Mouse (Mus musculus): Measurements from ENCODE around the gene Rbms2.
"Not testable (repeated sequence)": the region's sequence is repeated elsewhere in the genome, so short reads cannot be mapped to it uniquely, and the experiment has no call there.

The Rbms2 gene

DNA sequence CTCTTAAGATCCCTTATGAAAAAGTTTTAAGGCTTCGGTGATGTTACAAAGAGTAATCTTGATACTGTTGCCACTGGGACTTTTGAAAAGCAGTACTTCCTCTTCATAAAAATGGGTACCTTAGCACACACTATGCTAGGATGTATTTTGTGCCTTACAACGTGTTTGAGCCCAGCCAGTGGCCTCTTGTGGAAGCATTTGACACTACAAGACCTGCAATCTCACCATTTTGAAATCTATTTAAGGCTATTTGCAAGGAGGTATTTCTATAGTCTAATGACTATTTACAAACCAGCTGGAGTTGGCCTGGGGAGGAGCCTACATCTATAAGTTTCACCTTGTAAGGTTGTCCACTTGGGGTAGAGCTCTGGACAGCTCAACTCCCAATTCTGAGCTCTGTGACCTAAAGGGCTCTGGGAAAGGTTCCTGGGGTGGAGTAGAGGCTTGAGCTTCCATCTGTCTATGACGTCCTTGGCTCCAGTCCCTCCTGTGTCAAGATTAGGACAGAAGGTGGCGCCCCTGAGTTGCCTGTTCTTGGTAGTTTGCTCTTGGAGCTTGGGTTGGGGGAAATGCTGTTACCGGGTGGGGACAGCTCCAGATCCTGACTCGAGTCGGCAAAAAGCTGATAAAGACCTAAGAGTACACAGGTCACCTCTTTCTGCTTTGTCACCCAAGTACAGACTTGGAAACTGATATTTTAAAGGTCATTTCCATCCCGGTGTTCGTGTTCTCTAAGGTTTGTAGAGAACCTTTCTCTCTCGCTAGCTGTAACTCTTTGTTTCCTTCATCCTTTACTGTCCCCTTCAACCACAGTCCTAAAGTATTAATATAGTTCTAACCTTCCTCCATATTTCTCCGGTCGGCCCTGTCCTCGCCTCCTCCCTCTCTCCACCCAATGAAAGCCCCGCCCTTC is 89.2 kb downstream of the Rbms2 start:
- DNase-seq = peak; percentile 90 to 91

DNA sequence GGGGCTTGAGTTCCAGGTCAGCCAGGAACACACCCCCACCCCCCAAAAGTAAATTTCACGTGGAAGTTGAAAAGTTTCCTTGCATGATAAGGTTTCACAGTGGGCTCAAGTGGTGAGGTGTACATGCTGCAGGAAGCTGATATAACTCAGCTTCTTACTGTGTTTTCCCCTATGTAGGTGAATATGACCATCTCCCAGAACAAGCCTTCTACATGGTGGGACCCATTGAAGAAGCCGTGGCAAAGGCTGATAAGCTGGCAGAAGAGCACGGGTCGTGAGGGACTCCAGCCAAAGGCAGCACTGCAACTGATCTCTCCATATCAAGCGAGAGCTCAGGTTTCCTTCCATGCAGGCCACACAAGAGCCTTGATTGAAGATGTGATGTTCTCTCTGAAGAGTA is 90.3 kb downstream of the Rbms2 start:
- no peak for DNase-seq

GRCm38 (mm10) chr10:128088181-128088580 is 91.9 kb downstream of the Rbms2 start:
- DNase-seq = no peak

DNA sequence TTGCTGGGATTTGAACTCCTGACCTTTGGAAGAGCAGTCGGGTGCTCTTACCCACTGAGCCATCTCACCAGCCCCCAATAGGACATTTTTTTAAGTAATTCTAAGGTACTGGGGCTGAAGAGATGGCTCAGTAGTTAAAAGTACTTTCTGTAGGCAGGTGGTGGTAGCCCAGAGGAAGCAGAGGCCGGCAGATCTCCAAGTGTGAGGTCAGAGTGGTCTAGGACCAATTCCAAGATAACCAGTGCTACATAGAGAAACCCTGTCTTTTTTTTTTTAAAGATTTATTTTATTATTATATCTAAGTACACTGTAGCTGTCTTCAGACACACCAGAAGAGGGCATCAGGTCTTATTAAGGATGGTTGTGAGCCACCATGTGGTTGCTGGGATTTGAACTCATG is 92.9 kb downstream of the Rbms2 start:
- DNase-seq = not testable (repeated sequence)

- peak; percentile 50 to 52 for DNase-seq
Measured at GRCm38 (mm10) chr10:128086391-128086790, 93.7 kb downstream of the Rbms2 start.

- DNase-seq = no peak
Measured at GRCm38 (mm10) chr10:128084160-128084559, 95.9 kb downstream of the Rbms2 start.

DNA sequence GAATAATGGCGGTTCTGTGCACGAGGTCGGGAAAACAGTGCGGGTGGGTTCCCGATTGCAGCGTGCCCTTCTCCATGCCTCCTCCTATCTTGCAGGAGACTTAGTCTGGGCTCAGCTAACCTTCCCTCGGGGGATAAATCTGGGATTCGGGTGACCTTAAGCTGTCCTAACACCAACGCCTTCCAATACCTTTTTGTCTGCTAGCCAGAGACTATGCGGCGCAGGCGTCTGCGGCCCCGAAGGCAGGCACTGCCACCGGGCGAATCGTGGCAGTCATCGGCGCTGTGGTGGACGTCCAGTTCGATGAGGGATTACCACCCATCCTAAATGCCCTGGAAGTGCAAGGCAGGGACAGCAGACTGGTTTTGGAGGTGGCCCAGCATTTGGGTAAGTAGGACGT is 96.4 kb downstream of the Rbms2 start:
- peak in 1 of 2 experiments; percentile 26 for DNase-seq

DNA sequence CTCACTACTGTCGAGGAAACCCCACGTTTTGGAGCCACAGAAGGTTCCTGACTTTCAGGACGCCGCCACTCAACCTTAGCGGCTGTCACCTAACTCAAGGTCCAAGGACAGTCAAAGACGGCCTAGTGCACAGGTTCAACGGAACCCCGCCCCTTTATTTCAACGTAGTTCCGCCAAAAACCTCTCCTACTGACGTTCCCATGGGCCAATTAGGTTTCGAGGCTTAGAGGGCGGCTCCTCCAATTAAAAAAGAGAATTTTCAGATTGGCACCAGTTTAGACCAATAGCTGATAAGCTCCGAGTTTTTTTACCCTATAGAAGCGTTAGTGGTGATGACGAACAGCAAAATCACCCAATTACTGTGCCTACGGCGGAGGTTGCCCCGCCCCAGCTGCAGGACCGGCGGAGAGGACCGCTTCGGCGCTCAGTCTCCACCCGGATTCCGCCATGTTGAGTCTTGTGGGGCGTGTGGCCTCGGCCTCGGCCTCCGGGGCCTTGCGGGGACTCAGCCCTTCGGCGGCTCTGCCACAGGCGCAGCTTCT is 97.1 kb downstream of the Rbms2 start, which contains the start of gene Atp5b:
Gene Atp5b, plus strand, starts transcription at position 394 of the 542 bp plus-strand sequence.
- peak; percentile 93 to 95 for DNase-seq

- no peak for DNase-seq
Measured at GRCm38 (mm10) chr10:128082477-128082808, 97.7 kb downstream of the Rbms2 start.

DNA sequence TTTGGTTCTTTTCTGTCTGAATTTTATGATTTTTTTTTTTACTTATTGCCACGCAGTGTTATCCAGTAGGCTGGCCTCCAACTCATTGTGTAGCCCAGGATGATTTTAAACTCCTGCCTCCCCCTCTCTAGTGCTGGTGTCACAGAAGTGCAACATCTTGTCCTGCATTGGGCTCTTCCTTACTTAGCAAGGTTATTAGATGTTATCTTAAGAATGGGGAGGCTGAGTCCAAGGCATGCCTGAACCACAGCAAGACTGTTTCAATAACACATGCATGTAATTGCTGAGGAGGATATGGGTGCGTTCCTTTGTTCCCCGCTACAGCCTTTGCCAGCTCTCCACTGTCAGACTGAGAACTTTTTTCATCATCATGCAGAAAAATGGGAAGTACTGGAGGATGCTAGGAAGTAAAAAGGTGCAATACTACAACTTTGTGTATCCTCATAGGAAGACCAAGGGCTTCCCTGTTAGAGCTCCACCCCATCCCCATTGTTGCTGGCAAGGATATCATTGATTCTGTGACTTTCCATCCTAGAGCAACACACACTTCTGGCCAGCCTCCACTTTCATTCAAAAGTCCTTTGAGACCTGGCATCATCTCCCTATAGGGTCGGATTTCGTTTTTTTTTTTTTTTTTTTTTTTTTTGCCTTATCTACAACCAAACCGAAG is 98.2 kb downstream of the Rbms2 start:
- DNase-seq = no peak

Data from B cell, adult 2 months (primary cell).